Mouse (Mus musculus) B cell, adult 2 months (primary cell): ENCODE data around the gene Slc7a7.

Source experiments
- DNase-seq, 2 experiments: peaks; one replicate each; pipeline ENCODE4 v3.0.0; 2022

Gene Slc7a7

DNA sequence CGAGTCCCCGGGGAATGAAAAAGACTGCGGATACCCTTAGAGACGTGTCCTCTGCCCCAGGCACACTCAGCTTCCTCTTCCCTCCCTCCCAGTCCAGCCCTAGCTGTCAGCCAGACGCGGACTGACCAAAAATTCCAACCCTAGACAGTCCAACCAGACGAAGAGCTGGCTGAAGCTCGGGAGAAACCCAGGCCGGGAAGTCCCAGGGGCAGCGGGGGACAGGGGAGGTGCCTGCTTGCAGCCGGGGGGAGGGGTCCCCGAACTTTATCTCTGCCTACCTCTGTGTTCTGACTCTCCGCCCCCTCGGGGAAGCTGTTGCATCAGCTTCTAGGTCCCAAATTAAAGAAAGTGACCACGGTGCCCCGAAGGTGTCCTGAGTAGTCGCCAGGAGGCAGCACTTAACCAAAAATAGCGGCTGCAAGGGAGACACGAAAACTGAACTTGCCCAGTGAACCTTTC is at the start of gene Slc7a7:
Gene Slc7a7 (minus strand): TSS at position 158 of the 459 bp plus-strand sequence.
- peak; percentile 48 to 53 for DNase-seq

DNA sequence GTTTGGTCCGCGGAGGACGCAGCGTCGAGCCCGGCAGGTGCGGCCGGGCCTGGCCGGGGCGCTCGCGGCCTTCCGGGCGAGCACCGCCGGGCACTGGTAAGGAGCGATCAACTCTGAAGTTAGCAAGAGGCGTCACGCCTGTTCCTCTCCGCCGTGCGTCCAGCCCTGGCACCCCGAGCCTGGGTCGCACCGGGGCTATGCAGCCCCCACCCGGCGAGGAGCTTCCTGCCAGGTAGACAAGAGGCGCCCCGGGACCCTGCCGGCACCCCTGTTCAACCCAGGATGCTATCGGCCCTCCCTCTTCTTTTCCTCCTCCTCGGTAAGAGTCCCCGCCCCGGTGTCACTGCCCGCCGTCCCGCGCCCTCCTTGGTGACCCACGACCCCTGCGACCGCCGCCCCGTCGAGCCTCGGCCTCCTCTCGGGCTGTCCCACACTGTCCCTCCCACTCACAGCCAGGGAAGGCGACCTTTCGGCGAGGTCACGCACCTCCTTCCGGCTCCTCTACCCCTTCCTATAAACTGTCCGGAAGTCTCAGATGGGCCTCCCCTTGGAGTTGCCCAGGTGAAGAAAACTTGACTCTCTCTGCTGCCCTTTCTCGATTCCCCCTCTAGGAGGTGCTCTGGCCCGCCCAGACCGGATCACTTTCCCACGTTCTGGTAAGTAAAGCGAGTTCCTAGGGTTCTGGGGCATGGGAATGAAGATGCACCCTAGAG is 46.9 kb upstream of the Slc7a7 start:
- DNase-seq = peak; percentile 77 to 81

DNA sequence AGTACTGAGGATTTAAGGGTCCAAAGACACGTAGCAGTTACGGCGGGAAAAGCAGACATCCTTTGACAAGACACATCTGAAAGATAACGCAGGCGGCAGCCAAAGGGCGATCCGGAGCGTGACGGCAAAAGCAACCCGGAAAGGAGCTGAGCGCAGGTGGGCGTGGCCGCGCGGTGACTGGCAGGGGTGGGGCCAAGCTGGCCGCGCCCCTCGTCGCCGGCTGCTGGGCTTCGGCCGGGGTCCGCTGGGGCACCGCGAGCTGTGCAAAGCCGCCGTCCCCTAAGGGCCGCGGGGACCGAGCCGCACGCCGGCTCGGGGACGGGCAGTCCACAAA is 46.3 kb upstream of the Slc7a7 start, which contains the start of gene Lrp10:
Gene Lrp10 (plus strand): TSS at position 179 of the 334 bp plus-strand sequence.
- DNase-seq = peak; percentile 95 to 96

DNA sequence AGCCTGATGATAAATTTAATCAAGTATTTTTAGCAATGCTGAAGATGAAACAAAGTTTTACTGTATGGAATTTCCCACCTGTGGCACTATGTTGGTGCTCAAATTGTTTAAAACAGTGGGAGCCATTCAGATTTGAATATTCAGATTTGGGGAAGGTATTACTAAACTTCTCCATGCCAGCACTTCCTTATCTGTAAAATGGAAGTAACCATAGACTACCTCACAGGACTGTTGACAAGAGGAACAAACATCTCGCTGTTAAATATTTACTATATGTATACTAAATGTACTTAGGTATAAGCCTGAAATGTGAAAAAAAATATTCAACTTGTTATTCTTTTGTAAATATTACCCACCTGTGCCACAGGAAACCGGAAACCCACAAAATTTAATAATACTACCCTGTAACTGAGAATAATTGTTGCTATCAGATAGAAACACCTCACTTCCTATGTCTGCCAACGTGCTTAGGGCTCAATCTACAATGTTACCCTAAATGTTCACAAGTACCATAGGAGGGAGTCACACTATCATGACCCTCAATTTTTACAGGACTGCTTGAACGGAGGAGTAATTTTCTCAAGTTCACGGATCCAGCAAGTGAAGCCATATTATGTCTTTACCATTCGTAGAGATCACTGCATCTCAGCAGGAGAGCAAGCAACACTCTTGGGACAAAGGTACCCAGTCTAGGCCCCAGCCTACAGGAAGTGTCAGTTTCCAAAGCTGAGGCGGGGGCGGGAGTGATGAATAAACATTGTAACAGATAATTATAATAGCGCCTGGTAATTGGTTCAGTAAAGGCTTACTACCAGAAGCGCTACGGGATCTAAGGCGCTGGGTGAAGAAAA is 45.8 kb upstream of the Slc7a7 start:
- DNase-seq = no peak

DNA sequence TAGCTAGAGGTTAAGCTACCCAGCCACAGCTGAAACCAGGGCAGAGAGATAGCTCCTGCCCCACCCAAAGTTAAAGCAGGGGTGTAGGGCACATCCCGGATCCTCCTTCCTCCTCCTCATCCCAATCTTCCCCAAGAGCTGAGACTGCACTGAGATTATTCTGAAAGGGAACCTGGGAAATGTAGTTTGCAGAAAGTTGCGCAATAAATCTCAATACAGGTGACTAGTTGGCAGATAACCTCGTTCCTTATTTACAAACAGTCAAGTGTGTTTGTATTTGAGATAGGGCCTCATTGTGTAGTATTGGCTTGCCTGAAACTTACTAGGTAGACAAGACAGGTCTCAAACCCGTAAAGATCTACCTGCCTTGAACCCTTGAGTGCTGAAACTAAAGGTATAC is 44.6 kb upstream of the Slc7a7 start:
- no peak for DNase-seq

DNA sequence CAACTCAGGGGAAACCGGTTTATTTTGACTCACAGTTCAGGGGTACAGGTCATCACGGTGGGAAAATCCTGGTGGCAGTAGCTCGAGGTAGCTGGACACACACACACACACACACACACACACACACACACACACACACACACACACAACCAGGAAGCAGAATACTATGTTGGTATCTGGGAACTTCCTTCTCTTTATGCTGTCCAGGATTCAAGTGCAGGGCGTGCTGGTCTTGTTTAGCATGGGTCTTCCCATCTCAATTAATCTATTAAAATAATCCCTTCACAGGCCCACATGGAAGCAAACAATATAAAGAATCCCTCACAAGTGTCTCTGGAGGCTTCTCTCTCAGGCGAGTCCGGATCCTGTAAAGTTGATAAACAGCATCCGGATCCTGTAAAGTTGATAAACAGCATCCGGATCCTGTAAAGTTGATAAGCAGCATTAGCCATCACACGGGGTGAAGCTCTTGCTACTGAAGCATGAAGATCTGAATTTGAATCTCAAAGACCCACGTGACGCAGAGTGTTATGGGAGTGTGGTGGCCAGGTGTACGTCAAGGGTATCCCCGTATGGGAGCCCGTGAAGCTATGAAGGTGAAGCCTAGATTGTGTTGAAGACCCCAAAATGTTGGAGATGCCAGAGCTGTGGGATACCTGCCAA is 40.5 kb upstream of the Slc7a7 start:
- no peak for DNase-seq

DNA sequence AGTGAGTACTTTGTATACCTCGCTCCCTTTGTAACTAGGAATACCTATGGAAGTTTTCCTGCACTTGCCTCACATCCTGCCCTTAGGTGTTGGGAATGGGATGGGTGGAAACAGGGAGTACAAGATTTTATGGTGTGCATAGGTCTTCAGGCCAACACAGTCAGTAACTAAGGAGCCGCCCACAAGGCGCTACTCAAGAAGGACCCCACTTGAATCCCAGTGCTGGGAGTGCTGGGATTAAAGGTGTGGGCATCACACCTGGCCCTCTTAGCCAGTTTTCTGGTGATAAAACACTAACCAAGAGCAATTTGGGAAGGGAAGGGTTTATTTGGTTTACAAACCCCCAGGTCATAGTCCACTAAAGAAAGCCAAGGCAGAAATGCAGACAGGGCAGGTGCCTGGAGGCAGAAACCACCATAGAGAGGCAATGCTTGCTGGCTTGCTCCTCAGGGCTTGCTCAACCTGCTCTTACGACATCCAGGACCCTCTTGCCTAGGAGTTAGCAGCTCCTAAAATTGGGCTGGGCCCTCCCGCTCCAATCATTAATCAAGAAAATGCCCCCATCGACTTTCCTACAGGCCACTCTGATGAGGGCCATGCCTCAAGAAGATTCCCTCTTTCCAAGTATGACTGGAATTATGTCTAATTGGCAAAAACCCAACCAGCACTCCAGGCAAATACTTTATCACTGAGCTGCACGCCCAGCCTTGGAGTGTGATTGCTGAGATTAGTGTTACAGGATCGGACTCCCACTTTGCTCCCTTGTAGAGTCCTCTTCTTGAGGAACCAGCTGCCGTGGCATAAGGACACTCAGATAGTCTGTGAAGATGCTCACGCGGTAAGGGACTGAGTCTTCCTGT is 37.3 kb upstream of the Slc7a7 start:
- DNase-seq = no peak

DNA sequence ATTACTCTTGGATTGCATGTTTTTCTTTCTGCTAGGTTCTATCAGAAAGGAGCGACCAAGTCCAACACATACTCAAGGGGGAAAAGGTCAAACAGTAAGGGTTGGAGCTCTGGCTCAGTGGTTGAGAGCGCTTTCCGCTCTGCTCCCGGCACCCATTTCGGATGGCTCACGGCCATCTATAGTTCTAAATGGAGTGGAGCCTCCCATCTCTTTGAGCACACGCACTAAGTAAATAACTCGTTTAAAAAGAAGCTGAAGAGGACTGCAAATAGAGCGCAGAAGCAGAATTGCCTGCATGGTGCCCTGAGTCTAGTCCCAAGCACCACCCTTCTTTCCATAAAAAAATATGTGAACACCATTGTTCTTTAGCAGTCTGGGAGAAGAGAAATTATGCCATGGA is 36.0 kb upstream of the Slc7a7 start:
- DNase-seq = no peak

DNA sequence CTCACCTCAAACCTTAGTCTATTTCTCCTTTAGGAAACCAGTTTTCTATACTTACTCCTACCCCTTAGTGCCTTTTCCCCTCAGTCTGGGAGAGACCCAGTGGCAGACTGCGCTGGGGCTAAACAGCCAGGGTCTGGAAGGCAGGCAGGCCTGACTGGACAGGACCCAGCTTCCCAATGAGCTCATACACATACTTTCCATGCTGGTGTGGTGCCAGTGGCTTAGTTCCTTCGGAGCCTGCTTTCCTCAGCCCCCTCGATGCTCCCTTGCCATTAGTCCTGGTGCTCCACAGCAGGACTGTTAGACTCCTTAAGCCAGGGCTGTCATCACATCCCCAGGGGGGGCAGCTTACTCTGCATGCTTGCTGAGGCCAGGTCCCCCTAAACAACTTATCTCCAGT is 27.9 kb upstream of the Slc7a7 start:
- no peak for DNase-seq

DNA sequence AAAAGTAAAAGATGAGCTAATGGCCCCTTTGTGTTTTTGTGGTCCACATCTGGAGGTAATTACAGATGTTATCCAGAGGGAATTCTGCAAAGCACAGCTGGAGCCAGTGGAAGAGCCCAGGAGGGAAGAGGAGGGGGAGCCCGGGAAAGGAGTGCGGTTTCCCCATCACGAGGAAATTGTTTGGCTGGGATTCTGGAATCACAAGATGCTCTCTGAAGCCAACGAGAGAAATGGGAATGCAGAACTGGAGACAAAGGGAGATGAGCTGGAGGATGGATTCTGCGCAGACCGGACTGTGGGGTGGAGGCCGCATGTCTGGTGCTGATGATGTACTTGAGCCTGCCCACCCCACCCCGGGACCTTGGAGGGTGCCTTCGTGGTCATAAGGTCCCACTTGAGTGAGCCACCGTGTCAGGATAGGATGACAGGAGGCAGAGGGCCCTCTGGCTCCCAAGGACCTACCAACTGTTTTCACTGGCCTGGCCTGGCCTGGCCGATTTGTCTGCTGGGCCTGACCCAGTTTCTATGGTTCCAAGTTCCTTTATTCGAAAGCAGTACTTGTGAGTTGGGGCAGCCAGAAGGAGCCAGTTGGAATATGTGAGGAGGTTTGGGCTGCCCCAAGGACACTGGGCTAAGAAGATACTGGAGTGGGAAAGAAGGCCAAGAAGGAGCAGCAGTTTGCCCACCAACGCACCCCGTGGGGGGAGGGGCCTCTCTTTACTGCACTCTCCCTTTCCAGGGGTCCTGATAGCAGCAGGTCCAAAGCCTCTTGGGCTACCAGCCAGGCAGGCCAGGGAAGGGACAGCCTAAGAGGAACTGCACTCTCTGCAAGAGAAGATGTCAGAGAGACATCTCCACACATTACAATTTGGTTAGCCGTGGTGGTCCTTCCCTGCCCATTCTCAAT is 26.4 kb upstream of the Slc7a7 start:
- no peak for DNase-seq

DNA sequence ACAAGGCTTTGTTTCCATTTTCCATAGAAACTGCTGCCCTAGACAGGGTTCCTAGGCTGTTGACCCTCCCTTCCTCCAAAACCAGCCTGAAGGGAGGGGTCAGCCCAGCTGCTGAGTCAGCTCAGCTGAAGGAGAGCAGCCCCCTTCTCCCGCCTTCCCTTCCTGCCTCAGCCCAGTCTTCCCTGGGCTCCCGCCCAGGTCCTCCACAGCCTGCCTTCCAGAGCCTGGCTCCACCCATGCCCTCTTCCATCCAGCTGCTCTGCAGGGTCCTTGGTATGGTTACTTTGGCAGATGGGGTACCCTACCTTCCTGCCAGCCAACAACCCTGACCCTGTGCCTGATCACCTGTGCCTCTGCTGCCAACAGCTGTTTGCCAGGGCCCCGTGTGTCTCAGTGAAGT is 25.6 kb upstream of the Slc7a7 start:
- DNase-seq = no peak

DNA sequence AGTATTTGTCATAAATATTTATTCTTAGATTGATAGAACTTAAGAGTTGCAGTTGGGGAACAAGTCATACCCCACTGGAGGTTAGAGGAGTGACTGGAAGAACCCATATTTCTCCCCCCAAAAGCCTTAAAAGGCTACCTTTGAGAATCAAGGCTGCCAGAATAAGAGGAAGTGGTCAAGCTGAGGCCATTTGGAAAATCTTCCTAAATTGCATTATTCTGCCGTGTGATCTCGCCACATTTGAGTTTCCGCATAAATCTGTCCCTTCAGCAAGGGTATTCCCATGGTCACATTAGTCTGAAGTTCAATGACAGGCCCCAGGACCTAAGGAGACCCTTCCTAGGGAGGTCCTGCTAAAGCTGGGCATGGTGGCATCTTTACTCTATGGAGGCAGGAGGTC is 25.0 kb upstream of the Slc7a7 start:
- no peak for DNase-seq

DNA sequence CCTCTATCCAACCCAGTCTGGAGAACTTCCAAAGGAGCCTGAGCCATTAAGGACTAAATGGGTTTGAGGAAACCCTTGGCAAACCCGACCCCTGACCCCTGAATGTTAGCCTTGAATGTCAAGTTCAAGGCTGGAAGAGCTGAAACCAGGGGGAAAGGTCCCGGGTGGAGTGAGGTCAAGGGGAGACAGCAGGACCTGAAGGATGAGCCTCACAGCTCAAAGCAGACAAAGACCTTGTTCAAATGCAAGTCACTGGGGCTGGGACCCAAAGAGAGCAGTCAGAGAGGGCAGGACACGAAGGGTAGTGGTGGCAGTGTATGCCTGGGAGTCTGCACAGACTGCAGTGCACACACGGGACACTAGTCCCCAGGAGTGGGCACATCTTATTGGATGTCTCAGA is 23.8 kb upstream of the Slc7a7 start:
- no peak for DNase-seq

DNA sequence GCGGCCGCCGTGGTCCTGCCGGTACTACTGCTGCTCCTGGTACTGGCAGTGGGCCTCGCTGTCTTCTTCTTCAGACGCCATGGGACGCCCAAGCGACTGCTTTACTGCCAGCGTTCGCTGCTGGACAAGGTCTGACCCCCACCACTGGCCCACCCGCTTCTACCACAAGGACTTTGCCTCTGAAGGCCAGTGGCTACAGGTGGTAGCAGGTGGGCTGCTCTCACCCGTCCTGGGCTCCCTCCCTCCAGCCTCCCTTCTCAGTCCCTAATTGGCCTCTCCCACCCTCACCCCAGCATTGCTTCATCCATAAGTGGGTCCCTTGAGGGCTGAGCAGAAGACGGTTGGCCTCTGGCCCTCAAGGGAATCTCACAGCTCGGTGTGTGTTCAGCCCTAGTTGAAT is 23.0 kb upstream of the Slc7a7 start:
- DNase-seq = no peak

DNA sequence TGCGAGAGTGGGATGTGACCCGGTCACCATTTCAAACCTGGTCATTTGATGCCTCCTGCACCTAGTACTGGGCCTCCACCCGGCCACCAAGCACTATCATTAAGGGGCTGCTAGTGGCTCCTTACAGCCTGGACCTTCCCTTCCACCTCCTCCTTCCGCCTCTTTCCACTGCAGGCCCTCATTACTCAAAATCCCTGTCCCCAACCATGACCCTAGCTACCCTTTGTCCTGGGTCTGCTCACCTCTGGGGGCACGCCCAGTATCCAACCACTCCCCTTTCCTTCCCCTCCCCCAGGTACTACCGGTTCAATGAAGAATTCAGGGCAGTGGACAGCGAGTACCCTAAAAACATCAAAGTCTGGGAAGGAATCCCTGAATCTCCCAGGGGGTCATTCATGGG is 22.0 kb upstream of the Slc7a7 start:
- DNase-seq = no peak

DNA sequence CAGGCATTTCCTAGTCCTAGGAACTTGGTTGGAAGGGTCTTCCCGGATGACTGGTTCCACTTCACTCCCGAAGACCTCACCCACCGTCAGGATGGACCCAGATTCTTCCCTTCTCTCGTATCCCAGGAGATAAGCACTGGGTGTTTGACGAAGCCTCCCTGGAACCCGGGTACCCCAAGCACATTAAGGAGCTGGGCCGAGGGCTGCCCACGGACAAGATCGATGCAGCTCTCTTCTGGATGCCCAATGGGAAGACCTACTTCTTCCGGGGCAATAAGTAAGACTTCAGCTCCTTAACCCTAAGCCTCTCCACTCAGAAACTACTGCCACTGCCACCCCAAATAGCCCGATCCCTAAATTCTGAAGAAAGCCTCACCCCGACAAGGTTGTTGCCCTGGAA is 21.6 kb upstream of the Slc7a7 start:
- DNase-seq = no peak

DNA sequence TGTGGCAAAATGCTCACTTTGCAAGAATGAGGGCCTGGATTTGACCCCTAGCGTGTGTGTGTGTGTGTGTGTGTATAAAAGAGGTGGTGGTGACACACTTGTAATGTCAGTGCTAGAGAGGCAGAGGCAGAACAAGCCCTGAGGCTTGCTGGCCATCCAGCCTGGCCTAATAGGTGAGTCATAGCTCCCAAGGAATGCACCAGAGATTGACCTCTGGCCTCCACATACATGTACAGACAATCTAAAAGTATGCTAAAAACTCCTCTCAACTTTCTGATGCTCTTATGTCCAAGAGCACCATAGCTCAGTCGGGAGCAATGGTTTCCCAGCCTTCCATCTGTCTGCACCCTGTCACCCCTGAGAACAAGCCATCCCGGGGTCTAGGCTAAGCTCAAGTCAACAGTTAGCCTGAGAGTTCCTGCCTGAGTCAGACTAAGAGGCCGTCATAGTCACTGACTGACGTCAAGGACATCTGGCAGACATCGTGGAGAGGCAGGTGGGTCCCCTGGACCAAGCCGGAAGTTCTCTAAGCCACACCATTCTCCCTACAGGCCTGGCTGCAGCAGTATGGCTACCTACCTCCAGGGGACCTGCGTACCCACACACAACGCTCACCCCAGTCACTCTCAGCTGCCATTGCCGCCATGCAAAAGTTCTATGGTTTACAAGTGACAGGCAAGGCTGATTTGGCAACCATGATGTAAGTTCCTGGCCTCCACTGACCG is 17.8 kb upstream of the Slc7a7 start:
- no peak for DNase-seq

DNA sequence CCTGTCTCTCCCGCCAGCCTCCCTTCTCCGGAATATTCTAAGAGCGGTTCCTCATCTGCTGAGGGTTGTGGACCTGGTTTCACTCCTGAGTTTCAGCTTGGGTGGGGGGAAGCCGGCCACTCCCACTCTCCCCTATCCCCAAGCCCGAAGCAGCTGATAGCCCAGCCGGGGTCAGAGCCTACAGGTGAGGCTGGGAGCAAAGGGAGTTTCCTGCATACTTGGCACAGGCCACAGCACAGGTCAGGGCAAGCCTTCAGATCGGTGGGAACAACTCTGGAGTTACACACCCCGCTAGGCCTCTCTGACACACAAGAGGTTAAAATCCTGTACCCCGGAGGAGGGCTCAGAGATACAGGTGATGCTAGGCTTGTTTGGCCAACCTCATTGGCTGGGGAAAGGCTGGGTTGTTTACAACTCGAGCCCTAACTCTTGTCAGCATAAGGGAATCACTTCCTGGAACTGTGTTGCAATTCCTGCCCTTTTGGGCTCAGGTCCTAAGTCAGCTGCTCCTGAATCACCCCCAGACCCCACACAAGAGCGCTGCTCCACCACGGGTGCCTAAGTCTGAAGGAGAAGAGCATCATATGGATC is 16.5 kb upstream of the Slc7a7 start:
- no peak for DNase-seq

DNA sequence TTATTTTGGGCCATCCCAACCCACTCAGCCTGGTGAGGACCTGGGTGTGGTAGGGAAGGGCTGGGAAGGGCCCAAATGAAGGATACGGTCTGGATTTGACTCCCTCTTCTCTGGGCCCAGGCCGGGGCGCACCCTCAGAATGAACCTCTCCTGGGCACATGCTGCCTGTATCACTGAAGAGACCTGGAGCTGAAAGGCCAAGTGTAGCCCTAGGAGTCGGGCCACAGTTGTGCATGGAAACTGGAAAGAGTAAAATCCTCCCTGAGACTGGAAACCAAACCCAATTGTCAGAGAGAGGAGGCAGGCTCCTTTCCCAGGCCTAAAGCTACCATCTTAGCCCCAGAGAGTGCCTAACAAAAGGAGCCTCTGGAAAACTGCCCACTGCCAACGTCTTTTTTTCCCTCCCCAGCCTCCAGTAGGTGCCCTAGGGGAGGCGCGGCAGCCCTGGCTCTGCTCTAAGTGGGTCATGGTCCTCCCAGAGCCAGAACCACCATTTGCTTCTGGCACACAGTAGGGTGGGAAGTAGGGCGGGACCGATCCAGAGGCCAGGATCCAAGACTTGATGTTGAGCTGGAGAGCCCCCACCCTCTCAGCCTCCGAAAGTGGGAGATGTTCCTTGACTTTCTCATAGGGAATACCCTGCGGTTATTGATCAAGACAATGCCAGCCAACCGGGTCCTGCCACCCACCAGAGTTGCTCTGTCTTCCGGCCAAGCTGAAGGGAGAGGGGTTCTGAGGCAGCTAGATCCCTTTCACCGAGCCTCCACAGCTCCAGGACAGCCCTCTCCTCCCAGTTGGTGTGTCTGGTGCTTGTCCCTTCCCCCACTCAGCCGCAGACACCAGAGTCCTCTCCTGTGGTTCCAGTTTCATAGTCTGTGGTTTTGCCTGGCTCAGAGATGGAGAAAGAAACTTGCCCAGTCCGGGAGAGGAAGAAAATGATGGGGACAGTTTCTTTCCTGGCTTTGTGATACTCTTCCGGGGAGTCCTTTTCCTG is 15.6 kb upstream of the Slc7a7 start:
- no peak for DNase-seq
